Mouse (Mus musculus) heart, postnatal 14 days (tissue): ENCODE measurements at regions not wholly inside any gene's neighbourhood (a gene's known extent, or its start where the extent isn't known, plus 50 kb on each side); places are given as distances from the start of the nearest gene placed in this dataset.

Source experiments
- DNase-seq, 2 experiments: peaks; one replicate each; pipeline ENCODE4 v3.0.0; 2021 to 2022
- intact Hi-C: fragments of 180-260 bp; cut with DNase I; formaldehyde crosslinking; loops from one replicate; pipeline ENCODE4 v1.15.1; 2025

- DNase-seq = no peak
- intact Hi-C loops = no loop called here
Measured at GRCm38 (mm10) chr5:77659016-77659415, 251.2 kb upstream of the Igfbp7 start.

DNA sequence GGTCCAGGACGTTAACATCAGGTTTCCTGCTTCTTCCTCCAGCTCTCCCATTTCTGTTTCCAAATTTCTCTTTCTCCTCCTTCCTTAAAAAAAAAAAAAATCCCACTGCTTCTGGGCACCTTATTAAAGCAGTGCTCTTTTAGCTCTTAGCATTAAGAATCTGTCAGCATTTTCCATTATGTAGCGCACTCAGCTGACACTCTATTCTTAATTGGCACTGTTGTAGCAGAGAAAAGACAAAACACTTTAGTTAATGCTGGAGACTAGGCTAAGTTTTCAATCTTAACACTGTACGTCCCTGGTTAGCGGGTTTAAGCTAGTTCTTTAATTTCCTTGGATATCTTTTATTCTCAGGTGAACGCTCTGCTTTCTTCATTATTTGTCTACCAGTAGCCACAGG lies 236.8 kb upstream of the Igfbp7 start:
- intact Hi-C loops = no loop called here
- no peak for DNase-seq

GRCm38 (mm10) chr5:77620402-77620801 lies 212.6 kb upstream of the Igfbp7 start:
- intact Hi-C loops = no loop called here
- DNase-seq = no peak

DNA sequence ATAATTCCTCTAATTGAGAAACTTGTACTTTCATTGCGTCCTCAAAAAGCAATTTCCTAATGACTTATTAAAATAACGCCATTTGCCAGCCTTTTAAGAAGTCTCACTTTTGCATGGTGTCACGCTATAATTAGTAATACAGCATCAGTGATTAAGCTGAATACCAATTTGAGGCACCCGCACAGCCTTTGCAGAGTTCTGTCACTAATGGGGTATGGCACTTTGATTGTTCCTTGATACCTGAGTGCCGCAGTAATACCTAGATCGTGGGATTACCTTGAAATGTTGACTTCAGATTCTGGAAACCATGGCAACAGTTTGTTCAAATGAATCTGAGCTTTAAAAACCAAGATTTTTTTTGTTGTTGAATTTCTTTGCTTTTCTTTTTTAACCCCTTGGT lies 202.7 kb upstream of the Igfbp7 start:
- no peak for DNase-seq
- intact Hi-C loops = no loop called here

DNA sequence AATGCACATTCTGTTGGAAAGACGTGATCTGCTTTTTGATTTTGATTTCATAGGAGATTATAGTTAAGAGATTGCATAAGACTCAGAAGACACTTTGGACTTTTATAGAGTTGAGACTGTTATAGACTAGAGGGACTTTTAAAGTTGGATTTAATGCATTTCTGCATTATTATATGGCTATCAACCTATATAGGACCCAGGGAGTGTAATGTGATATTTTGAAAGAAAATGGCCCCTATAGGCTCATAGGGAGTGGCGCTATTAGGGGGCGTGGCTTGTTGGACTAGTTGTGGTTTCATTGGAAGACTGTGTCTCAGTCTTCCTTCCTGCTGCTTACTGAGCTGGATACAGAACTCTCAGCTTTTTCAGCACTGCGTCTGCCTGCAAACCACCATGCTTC lies 186.9 kb upstream of the Igfbp7 start:
- DNase-seq = no peak
- intact Hi-C loops = no loop called here

DNA sequence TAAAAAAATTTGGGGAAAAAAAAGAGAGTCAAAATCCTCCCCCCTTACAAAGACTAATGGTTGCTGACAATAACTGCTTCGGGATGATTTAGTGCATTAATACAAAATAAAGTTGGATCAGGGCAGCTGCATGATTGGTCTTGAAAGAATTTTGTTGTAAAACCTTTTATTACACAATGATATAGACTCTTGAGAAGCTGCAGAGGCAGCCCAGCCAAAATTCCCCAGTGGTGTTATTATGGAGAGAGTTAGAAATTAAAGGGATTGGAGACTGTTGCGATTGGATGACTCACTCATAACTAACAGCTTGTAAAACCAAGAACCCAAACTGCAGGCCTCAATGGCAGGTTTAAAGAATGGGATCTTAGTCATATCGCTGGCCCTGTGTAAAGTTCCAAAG lies 181.4 kb upstream of the Igfbp7 start:
- no peak for DNase-seq
- intact Hi-C loops = no loop called here

- no peak for DNase-seq
- intact Hi-C loops = no loop called here
Measured at GRCm38 (mm10) chr5:77581702-77582101, 173.9 kb upstream of the Igfbp7 start.

DNA sequence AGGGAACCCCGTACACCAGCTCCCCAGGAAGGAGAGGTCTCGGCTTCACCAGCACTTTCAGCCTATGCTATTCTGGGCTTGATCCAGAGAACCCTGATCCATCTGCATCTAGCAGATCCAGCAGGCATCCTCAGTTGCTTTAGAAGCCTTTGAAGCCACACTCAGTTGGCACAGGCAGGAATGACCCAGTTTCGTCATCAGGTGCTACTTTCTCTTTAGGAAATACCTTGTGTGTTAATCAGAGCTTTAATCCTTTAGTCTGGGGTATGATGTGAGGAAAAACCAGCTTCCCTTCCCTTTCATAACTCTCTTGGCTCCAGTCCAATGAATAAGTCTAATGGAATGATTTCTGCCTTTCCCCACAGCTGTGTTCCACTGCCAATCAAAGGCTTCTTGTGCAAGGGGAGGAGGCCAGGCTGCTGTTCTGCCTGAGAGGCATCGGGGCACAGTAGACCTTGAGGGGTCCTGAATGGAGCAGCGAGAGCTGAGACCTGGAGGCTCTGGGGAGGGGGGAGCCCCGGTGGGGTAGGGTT lies 173.3 kb upstream of the Igfbp7 start:
- peak in 1 of 2 experiments; percentile 43 for DNase-seq
- intact Hi-C loops = no loop called here

DNA sequence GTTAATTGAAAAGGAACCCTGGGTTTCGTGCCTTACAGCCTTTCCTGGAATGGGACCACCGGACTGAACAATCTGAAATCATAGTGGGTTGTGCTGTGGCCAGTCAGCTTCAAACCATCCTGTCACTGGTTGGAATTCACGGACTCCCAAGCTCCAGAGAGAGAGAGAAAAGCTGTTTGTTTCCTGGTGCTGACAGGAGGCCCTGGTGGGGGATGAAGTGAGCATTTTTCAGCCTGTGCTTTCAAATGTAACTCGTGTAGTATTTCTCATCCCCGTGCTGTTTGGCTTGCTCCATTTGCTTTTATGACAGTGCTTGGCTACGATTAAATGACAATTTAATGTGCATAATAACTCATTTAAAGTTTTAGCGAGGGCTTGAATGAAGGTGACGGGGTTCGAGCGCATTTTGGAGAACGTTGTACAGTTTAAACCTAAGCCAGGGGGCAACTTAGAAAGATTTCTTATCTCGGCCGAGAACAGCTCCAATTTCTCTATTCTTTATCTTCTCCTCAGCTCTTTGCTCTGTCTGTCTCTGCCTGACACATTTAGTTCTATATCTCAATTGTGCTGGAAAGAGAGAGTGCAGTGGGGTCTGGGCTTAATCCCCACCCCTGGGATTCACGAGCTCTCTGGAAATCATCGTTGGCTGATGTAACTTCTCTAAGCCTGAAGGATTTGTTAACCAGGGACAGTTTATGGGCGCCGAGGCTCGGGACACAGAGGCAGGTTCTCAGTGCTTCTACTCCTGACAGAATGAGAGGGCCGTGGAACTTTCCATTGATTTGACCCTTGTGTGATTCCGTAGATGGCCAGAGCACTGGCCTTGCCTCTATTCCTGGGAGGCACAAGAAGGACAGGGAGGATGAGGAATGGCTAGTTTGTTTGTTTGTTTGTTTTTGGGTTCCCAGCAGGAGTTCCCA lies 172.2 kb upstream of the Igfbp7 start:
- peak in 1 of 2 experiments; percentile 20 for DNase-seq
- intact Hi-C loops = no loop called here

- no peak for DNase-seq
- intact Hi-C loops = no loop called here
Measured at GRCm38 (mm10) chr5:77576881-77577280, 169.0 kb upstream of the Igfbp7 start.

DNA sequence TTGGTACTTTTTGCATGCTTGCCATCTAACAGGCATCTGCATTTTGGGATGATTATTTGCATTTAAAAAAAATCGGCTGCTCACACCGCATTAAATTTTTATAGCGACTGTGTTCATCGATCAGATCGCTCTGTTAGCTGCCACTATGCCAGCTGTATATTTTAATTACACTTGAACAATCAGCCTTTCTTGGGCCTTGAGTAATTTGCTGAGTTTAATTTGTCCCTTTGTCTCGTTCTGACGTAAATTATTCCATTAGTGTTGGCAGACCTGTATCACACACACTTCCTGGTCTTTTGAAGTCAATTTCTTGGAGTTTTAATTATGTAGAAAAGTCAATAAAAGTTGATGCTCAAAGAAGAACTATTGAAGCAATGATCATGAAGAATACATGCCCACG lies 167.9 kb upstream of the Igfbp7 start:
- intact Hi-C loops = no loop called here
- no peak for DNase-seq

DNA sequence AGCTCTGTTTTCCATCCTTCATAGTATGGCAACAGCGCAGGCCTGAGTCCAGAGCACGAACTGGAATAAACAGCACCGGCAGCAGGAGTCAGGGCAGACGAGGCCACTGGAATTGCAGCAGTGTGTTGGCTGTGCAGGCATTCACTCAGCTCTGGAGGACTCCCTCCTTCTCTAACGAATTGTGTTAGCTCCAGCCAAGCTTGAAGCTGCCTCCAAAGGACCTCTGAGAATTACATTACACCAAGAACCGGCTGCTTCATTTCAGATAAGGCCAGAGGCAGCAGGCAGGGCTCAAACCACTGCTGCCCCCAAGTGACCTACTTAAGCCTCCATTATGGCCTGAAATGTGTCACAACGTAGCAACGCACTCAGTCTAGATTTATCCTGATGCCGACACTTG lies 162.5 kb upstream of the Igfbp7 start:
- peak; percentile 48 to 50 for DNase-seq
- intact Hi-C loops = no loop called here

- peak in 1 of 2 experiments; percentile 29 for DNase-seq
- intact Hi-C loops = no loop called here
Measured at GRCm38 (mm10) chr5:77568121-77568520, 160.3 kb upstream of the Igfbp7 start.

- DNase-seq = no peak
- intact Hi-C loops = no loop called here
Measured at GRCm38 (mm10) chr5:77552580-77552979, 144.7 kb upstream of the Igfbp7 start.

DNA sequence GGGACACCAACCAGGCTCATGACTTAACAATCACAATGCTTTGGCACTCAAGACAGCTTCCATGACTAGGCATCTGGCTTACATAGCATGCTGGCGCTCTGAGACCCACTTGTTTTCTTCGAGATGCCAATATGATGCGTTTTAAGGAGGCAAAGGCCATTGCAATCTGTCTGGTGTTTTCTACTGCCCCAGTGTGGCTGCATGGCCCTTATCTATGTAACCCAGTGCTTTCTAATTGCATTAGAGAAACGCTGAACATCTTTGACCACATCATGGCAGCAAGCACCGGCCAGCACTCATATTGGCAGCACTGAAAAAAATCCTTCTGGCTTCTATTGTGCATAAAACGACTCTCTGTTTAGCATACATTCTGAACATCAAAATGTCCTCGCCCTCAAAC lies 144.2 kb upstream of the Igfbp7 start:
- DNase-seq = no peak
- intact Hi-C loops = no loop called here

GRCm38 (mm10) chr5:77546001-77546620 lies 138.3 kb upstream of the Igfbp7 start:
- intact Hi-C loops = no loop called here
- no peak for DNase-seq

DNA sequence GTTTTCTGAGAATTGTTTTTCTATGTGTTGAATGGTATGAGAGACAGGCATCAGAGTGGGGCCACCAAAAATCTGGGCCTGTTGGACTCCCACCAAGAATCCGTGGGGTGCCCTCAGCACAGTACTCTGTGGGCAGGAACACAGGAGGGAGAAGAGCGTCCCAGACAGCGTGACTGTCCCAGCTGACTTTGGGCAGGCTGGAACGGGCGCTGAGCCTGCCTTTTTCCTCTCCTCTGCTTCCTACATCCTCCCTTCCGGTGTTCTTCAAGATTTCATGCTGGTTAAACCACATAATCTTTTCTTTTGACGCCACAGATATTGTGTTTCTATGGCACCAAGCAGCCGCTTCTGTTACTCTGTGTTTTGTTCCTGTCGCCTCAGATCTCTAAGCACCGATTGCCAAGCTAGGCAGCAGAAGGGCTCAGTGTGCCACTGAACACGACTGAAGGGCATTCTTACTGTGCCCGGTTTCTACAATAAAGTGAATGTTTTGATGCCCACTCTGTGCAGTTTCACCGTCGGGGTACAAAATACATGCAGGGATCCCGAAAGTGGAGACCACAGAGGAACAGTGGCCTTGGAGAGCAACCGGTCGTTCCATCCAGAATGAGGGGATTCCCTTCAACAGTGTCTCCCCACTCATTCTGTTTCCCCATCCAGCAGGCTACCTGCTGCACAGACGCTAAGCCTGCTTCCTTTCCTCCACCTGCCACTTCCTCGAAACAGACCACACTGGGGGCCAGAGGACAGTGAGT lies 124.6 kb upstream of the Igfbp7 start:
- intact Hi-C loops = no loop called here
- DNase-seq = no peak

DNA sequence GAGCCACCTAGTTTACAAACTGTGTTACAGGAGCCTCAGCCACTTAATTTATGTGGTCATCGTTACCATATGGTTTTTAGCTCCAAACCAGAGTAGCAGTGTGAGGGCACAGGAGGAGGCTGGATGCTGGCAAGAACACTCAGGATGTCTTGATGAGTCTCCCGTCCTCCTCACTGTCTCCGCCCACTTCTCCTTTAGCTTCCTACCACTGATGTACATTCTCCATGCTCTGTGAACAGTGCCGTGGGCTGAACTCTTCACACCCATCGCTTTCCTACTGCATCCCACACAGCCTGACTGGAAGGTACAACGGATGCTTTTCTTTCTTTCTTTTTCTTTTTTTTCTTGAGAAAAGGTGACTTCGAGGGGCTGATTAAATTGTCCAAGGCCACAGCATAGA lies 122.5 kb upstream of the Igfbp7 start:
- DNase-seq = no peak
- intact Hi-C loops = no loop called here

DNA sequence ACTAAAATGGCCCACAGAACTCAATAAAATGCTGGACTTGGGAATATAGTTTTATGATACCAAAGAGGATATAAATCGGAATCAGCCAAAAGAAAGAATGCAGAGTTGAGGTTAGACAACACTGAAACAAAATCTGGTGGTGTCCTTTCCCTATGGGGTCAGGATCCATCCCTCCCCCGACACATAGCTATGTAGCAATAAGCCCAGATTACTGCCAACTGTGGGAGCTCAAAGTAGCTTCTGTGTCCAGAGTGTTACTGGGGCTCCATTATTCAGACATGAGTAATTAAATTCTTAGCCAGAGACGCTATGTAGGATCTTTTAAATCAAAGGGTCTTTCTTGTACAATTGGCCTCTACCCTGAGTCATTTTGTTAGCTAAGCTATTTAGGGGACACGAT lies 109.4 kb upstream of the Igfbp7 start:
- intact Hi-C loops = no loop called here
- DNase-seq = no peak

GRCm38 (mm10) chr5:77515448-77515847 lies 107.6 kb upstream of the Igfbp7 start:
- intact Hi-C loops = no loop called here
- no peak for DNase-seq

- no peak for DNase-seq
- intact Hi-C loops = no loop called here
Measured at GRCm38 (mm10) chr5:77502684-77503083, 94.8 kb upstream of the Igfbp7 start.
